Mouse (Mus musculus): ENCODE measurements at regions not wholly inside any gene's neighbourhood (a gene's known extent, or its start where the extent isn't known, plus 50 kb on each side); places are given as distances from the start of the nearest gene placed in this dataset.

DNA sequence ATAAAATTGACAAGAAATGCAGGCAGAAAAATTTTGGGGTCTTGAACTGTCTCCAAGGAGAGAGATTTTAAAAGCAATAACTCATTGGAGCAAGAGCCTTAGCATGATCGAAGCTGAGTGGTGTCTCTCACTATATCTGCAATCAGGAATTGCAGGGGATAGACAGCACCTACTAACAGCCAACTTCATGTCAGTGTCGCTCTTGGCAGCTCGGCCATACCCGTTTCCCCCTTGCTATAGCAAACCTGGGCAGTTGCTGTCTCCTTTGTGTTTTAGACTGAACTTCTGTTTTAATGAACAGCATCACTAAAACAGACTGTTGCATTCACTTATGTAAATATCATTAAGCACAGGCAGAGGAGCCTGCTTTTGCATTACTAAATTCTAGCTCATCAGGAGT lies 3806.7 kb downstream of the 9330182O14Rik start:
- H3K4me1 ChIP-seq (ENCODE audit: control insufficient read depth in 1 of 2, insufficient read depth in 2 of 2): no peaks in the 10 kb centered on the region
- no peak overlapping the region for H3K4me3 ChIP-seq (replicated peaks in 1 of 3; ENCODE audit: low read depth in 2 of 3, low read length in 2 of 3, poor library complexity in 1 of 3)
- H3K27me3 ChIP-seq (replicated peaks): no peaks in the 10 kb centered on the region
- in situ Hi-C loops (cut with MboI; ENCODE audit: low pct_ligation_motif_present, low pct_unique_long_range_greater_than_20kb, low sequenced_read_pairs) (no loop called here), dilution Hi-C loops (cut with MboI; ENCODE audit: extremely low pct_ligation_motif_present, extremely low pct_unique_long_range_greater_than_20kb, low sequenced_read_pairs) (no loop called here)
- H3K36me3 ChIP-seq (replicated peaks in 1 of 2; ENCODE audit: control insufficient read depth in 1 of 2, insufficient read depth in 1 of 2, low read length in 1 of 2): no peaks in the 10 kb centered on the region
- no peaks in the 10 kb centered on the region for H3K9me3 ChIP-seq (replicated peaks; ENCODE audit: low read length)
- no peak overlapping the region for H3K27ac ChIP-seq (ENCODE audit: insufficient read depth, low read depth)
- TF ChIP-seq ELF1 (IDR thresholded peaks at IDR 0.05; ENCODE audit: low read depth, low read length) (no peak), UBTF (IDR thresholded peaks at IDR 0.05; ENCODE audit: low read depth, low read length) (no peak), SMC3 (IDR thresholded peaks at IDR 0.05; ENCODE audit: low read depth, low read length) (no peak), JUN (IDR thresholded peaks at IDR 0.05; ENCODE audit: insufficient read depth, low read depth, low read length) (no peak), BHLHE40 (IDR thresholded peaks at IDR 0.05; ENCODE audit: low read depth, low read length) (no peak)
- no peaks in the 10 kb centered on the region for H3K79me2 ChIP-seq (replicated peaks; ENCODE audit: control insufficient read depth, extremely low read depth, insufficient read depth, poor library complexity, severe bottlenecking)
- H3K4me2 ChIP-seq (ENCODE audit: insufficient read depth, low read depth, poor library complexity, severe bottlenecking): no peak overlapping the region
- no peak for DNase-seq (ENCODE audit: extremely low read depth)
- no peak overlapping the region for H3K9ac ChIP-seq (ENCODE audit: insufficient read depth, low read depth)

DNA sequence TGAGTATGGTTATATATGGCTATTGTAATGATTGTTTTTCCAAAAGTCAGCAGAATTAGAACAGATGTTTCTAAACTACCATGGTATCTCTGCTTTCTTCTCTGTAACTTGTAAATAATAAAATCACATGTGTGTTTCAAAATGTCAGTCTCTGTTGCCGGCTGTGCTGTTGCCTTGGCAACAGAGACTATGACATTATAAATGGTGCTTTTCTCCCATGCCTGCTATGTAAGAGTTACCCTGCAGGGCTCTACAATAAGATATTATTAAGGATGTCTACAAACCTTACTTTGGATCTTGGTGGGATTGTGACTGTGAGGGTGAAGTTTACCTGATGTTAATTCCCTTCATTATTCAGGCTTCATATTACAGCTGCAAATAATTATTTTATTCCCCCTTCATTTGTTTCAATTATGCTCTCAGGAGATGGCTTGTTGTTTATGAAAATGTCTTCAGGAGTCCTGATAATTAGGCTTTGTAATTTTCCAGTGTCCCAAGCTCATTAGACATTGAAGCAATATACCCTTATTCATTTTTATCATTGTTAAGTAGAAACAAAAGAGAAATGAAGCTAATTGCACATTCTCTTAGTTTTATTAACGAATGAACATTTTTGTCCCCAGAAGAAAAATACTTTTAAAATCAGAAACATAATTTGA lies 3808.0 kb downstream of the 9330182O14Rik start:
- TF ChIP-seq EP300 (IDR thresholded peaks at IDR 0.05; ENCODE audit: low read length) (no peak), ZC3H11A (IDR thresholded peaks at IDR 0.05; ENCODE audit: low read depth, low read length) (no peak), MXI1 (IDR thresholded peaks at IDR 0.05; ENCODE audit: low read depth, low read length) (no peak), POLR2A (IDR thresholded peaks at IDR 0.05; ENCODE audit: low read depth, low read length) (no peak), GABPA (IDR thresholded peaks at IDR 0.05; ENCODE audit: insufficient replicate concordance, low read depth, low read length) (no peak), SMC3 (IDR thresholded peaks at IDR 0.05; ENCODE audit: low read depth, low read length) (no peak), KAT2A (IDR thresholded peaks at IDR 0.05; ENCODE audit: insufficient replicate concordance, low read length) (no peak), HCFC1 (IDR thresholded peaks at IDR 0.05; ENCODE audit: low read depth, low read length) (no peak), RAD21 (IDR thresholded peaks at IDR 0.05; ENCODE audit: low read depth, low read length) (no peak), CHD1 (IDR thresholded peaks at IDR 0.05; ENCODE audit: low read depth, low read length) (no peak), NRF1 (IDR thresholded peaks at IDR 0.05; ENCODE audit: low read depth, low read length) (no peak), ZMIZ1 (IDR thresholded peaks at IDR 0.05; ENCODE audit: low read depth, low read length) (no peak), SIN3A (IDR thresholded peaks at IDR 0.05; ENCODE audit: low read length) (no peak), CTCF (conservative IDR thresholded peaks at IDR 0.05 in 1 of 2, IDR thresholded peaks at IDR 0.05 in 1 of 2; ENCODE audit: low read depth in 2 of 2, low read length in 2 of 2) (no peak), IRF4 (IDR thresholded peaks at IDR 0.05; ENCODE audit: low read depth, low read length) (no peak), MYC (IDR thresholded peaks at IDR 0.05; ENCODE audit: low read depth, low read length) (no peak)
- Histone ChIP-seq H3K79me2 (replicated peaks; ENCODE audit: control insufficient read depth, extremely low read depth, insufficient read depth, poor library complexity, severe bottlenecking) (no peaks in the 10 kb centered on the region), H3K27me3 (replicated peaks) (no peaks in the 10 kb centered on the region), H3K4me3 (replicated peaks in 1 of 3; ENCODE audit: low read depth in 2 of 3, low read length in 2 of 3, poor library complexity in 1 of 3) (no peak overlapping the region), H3K36me3 (replicated peaks in 1 of 2; ENCODE audit: control insufficient read depth in 1 of 2, insufficient read depth in 1 of 2, low read length in 1 of 2) (no peaks in the 10 kb centered on the region), H3K4me1 (ENCODE audit: control insufficient read depth in 1 of 2, insufficient read depth in 2 of 2) (no peaks in the 10 kb centered on the region), H3K9ac (ENCODE audit: insufficient read depth, low read depth) (no peak overlapping the region), H3K4me2 (ENCODE audit: insufficient read depth, low read depth, poor library complexity, severe bottlenecking) (no peak overlapping the region), H3K9me3 (replicated peaks; ENCODE audit: low read length) (no peaks in the 10 kb centered on the region), H3K27ac (ENCODE audit: insufficient read depth, low read depth) (no peak overlapping the region)
- in situ Hi-C loops (cut with MboI; ENCODE audit: low pct_ligation_motif_present, low pct_unique_long_range_greater_than_20kb, low sequenced_read_pairs): no loop called here
- no peak for DNase-seq (ENCODE audit: extremely low read depth)
- dilution Hi-C loops (cut with MboI; ENCODE audit: extremely low pct_ligation_motif_present, extremely low pct_unique_long_range_greater_than_20kb, low sequenced_read_pairs): no loop called here

Data from CH12.LX (cell line).